Mouse (Mus musculus): ENCODE data around the gene Nkx2-3.

The Nkx2-3 gene

DNA sequence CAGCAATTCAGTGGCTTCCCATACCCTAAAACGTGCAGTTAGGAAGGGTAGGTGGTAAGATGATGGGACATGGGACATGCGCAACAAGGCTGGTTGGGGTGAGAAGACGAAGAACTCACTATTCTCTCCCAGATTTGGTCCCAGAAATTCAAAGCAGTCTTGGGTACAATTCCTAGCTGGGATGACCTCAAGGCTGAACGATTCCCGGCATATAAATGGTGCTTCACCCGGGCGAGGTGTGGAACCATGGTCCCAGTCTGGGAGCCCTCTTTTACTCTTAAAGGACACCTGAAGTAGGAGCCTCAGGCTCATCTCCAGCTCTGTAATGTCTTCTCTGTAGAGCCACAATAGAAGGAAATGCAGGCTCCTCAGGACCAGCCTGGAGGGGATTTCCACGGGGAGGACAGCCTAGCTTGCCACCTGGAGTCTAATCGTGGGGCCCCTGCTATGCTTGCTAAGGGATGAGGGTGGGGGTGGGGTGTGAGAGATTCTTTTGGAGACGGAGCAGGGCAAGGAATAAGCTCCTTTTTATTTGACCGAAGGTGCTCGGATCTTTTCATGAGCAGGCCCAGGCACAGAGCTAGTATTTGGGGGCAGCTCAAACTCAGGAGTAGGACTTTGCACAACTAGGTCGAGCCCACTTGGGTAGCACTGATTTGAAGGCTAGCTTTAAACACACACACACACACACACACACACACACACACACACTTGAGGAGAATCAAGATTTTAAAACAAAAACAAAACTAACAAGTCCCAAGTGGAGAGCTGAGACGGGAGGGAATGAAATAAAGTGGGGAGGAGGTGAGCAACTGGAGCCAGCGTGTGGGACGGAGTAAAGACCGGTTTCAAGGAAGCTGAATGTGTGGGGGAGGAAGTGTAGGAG lies 6.2 kb upstream of the Nkx2-3 start:
- DNase-seq (ENCODE audit: inconsistent ontology term) = no peak

DNA sequence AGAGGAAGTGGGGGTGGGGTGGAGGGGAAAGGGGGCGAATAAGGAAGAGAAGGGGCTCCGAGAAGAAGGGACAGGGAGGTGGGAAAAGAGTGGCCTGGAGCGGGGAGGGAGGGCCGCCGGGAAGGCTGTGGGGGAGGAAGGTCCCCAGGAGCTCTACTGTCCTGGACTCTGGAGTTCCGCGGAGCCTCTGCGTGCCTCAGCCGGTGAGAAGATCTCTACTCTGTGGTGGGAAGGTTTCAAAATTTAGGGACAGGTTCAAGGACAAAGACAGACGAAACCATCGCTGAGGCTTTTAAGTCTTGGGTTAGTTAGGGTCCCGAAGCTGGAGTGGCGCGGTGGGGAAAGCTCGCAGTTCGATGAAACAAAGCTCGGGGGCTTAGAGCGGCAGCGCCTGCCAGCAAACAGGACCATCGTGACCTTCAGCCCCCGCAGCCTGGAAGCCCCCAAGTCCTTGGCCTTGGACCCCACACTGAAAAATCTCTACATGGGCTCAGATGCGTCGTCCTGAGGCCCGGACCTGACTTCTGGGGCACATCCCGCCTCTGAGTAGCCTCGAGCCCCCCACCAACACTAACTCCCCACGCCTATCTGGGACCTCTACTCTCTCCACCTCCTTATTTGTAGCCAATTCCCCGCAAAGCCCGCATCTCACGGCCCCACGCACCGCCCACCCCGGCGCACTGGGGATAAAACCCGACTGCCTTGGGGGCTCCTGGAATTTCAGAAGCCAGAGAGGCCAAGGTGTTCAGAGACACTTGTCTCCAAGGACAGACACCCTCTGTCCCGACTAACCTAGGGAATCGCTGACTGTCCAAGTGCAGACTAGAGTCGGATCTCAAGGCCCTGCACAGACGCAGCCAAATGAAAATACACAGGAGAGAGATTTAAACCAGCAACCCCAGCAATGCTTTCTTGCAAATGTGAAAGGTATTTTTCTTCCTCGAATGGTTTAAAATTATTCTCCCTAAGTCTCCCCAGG lies 5.3 kb upstream of the Nkx2-3 start:
- DNase-seq (ENCODE audit: inconsistent ontology term) = no peak

DNA sequence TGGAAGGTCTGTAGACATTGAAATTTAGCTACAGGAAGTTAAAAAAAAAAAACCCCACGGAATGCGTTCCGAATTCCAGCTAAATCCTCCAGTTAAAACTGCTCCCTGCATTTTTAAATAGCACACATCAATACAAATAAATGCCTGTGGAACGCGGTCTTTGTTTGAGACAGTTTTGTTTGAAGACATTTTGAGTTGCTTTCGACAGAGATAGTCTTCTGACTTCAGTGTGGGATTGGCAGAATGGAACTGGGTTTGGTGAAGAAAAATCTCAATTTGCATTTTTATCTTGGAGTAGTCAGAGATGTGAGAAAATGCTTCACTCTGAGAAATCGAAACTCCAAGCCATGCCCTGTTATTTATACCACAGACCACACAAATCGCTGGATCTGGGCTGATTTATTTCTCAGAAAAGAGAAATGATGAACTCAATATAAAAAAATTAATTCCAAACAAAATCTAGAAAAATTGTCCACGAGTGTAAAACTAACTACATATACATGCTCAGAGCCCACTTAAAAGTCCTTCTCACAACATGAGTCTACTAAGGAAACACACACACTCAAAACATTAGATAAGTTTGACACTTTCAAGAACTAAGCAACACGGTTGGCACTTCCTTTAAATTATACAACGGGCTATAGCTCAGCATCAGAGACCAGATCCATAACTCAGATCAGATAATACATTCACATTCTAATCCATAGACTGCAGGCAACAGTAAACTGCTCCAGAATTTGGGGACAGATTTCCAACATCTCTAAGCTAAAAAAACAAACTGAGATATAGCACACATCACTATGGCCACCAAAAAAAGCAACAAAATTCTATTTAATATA lies 4.1 kb upstream of the Nkx2-3 start:
- peak; percentile 58 for DNase-seq (ENCODE audit: inconsistent ontology term)

DNA sequence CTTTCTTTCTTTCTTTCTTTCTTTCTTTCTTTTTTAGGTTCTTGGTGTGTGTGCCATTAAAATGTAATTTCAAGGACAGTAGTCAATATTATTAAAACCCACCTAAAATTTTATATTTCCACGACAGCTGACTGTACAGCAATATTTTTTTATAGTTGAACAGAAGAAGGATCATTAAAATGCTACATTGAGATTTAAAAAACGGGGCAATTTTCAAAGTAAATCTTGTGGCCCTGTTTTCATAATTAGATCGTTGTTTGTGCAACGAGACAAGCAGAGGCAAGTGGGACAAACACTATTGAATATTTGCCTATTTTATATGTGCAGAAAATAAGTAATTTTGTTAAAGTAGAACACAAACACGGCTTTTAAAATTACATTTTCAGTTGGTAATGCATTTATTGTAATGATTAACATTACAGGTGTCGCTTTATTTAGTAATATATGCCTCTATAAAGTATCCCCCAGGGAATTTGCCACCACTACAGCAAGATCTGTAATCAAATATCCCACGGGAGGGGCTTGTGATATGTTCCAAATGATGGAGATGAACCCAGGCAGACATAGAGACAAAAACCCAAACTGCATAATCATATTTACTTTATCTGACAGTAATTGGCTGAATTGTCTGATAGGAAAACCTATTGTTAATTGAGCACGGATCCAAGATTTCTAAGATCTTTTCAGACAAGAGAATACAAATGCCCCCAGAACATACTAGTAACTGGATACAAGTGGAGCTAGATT lies 3.2 kb upstream of the Nkx2-3 start:
- DNase-seq (ENCODE audit: inconsistent ontology term) = no peak

DNA sequence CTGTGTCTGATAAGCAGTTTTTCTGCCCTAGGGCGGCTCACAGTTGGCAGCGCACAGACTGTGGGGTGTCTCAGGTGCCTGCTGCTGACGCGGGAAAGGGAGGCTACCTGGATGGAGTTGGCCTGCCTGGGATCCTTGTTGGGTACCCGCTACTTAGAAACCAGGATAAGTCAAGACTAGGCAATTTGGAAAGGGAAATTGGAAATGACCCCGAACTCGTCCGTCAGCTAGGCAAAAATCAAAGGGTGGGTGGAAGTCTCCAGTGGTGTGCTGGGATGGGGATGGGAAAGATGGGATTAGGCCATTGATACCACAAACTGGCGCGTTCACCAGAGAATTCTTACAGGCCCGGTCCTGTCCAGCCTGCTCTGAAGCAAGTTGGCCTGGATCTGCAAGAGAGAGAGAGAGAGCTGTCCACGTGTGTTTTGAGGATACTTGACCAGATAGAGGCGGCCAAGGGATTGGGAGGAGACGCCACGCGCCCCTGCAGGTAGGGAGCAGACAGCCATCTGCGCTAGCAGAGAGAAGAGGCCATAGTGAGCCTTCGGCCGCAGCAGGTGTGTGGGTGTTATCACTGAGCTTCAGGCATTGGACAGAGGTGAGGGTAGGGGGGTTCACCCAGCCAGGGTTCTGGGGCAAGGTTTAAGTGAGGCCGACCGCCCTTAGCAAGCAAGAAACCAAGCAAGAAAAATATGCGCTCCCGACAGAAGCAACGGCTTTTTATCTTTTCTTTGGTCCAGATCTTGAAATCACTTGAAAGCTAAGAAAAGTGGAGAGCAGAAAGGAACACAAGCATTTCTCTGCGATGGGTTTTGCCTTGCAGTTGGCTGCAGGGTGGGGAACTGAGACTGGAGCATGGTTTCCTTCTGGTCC lies 2.4 kb upstream of the Nkx2-3 start:
- no peak for DNase-seq (ENCODE audit: inconsistent ontology term)

DNA sequence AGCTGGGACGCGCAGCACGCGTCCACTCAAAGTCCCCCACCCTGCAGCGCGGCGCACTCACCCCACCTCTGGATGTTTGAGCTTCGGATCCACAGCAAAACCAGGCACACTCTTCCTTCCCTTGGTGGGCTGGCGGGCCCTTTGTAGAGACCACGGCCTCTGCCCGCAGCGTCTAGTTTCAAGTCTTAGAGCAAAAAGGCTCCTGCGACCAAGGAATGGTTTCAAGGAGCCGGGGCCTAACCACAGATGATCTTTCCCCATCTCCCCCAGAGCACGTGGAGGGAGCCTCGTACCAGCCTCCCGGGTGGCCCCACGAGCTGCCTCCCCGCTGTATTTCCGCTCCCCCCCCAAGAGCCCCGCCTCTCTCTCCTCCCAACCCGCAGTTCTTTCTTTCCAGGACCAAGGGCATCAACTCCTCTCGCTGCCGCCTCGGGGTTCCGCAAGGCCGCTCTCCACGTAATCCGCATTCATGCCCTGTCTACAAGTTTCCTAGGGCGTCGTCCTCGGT lies 1.7 kb upstream of the Nkx2-3 start:
- DNase-seq (ENCODE audit: inconsistent ontology term) = no peak

DNA sequence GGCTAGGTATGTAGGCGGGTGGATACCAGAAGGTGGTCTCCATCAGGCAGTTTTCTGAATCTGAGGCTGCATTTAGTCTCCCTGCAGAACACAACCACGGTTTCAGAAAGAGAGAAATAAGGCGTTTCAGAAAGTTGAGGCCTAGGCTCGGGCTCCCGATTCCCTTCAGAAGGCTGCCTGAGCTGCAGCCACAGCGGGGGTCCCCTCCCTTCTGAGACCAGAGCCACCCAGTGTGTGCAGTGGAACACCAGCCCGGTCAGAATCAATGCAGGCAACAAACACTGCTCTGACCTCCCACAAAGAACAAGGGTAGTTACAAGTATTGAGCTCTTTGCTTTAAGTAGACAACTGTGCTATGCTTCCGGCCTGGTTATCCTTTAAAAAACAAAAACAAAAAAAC lies 1.0 kb upstream of the Nkx2-3 start:
- no peak for DNase-seq (ENCODE audit: inconsistent ontology term)

DNA sequence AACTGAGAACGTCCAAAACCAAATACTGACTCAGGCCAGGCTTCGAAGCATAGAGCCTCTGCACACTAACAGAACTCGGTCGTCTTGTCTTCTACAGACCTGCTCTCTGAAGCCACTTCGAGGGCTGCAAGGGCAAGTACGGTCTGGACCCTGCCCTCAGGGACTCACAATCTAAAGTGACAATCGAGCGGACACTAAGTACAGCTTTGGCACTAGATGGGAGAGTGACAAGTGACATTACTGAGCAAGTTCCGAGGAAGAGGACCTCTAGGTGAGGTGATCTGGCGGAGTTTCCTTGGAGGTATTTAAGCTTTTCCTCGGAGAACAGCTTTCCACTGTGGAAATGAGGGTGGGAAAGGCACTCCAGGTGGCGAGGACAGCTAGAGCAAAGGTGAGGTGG lies 564 bp upstream of the Nkx2-3 start:
- no peak for DNase-seq (ENCODE audit: inconsistent ontology term)

DNA sequence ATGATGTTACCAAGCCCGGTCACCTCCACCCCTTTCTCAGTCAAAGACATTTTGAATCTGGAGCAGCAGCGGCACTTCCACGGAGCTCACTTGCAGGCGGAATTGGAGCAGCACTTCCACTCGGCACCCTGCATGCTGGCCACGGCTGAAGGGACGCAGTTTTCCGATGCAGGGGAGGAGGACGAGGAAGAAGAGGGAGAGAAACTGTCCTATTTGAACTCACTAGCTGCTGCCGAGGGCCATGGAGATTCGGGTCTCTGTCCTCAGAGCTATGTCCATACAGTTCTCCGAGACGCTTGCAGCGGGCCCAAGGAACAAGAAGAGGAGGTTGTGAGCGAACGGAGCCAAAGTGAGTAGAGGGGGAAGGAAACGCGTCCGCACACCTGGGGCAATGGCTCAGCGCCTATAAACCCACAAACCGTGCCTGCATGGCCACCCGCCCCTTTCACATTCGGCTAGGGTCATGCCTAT lies 411 bp downstream of the Nkx2-3 start:
- no peak for DNase-seq (ENCODE audit: inconsistent ontology term)

DNA sequence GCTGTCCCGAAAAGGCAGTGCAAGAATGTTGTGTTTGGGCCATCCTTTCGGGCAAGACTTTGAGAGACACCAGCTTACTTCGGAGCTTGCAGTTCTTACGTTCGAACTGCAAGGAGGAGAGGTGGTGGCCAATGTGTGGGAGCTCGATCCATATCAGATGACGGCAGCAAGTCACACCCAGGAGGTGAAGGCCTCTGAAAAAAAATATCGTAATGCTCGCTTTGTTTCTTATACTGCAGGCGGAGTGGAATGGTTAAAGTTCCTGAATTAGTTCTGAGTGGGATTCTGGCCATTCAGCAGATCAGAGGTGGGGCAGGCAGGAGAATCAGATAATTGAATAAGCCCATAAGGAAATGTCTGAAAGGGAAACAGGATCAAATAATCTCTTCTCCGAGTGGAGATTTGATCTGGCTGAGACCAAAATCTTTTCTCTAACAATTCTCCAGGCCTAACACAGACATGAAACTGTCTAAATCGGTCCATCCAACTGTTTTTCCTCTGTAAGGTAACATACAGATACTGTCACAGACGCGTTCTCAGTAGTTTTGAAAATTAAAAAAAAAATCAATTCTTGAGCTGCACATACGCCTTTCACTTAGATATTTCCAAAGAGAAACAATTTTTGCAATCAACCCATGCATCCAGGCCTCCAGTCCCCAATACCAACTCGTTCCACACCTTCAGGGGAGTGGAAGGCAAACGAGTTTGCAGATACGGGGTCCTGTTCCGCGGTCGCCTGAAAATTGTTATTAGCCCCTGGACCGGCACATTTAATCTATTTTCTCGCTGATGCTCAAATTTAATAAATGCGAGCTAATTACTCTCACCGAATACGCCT lies 1.4 kb downstream of the Nkx2-3 start:
- no peak for DNase-seq (ENCODE audit: inconsistent ontology term)

DNA sequence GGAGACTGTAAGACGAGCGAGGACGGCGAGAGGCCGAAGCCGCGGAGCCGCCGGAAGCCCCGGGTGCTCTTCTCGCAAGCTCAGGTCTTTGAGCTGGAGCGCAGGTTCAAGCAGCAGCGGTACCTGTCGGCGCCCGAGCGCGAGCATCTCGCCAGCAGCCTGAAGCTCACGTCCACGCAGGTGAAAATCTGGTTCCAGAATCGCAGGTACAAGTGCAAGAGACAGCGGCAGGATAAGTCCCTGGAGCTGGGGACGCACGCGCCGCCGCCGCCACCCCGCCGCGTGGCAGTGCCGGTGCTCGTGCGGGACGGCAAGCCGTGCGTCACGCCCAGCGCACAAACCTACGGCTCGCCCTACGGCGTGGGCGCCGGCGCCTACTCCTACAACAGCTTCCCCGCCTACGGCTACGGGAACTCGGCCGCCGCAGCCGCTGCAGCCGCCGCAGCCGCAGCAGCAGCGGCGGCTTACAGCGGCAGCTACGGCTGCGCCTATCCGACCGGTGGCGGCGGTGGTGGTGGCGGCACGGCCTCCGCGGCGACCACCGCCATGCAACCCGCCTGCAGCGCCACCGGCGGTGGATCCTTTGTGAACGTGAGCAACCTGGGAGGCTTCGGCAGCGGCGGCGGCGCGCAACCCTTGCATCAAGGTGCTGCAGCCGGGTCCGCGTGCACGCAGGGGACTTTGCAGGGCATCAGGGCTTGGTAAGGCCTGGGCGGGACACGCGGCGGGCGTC lies 2.4 kb downstream of the Nkx2-3 start:
- DNase-seq (ENCODE audit: inconsistent ontology term) = no peak

DNA sequence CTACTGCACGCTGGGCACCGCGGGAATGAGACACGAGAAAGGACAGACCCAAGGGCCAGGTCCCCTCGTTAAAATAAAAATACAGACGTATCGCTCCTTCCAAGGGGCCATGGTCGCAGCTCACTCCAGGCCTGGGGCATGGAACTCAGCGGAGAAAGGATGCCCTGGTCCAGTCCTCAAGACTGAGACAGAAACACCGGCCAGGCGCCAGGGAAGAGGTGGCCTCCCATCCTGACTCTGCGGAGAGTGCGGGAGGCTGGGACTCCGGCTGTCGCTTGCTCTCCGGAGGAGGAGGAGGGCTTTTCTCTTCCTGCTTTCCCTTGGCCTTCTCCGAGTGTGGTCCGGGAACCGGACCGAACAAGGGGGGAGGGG lies 2.9 kb downstream of the Nkx2-3 start:
- peak; percentile 30 for DNase-seq (ENCODE audit: inconsistent ontology term)

DNA sequence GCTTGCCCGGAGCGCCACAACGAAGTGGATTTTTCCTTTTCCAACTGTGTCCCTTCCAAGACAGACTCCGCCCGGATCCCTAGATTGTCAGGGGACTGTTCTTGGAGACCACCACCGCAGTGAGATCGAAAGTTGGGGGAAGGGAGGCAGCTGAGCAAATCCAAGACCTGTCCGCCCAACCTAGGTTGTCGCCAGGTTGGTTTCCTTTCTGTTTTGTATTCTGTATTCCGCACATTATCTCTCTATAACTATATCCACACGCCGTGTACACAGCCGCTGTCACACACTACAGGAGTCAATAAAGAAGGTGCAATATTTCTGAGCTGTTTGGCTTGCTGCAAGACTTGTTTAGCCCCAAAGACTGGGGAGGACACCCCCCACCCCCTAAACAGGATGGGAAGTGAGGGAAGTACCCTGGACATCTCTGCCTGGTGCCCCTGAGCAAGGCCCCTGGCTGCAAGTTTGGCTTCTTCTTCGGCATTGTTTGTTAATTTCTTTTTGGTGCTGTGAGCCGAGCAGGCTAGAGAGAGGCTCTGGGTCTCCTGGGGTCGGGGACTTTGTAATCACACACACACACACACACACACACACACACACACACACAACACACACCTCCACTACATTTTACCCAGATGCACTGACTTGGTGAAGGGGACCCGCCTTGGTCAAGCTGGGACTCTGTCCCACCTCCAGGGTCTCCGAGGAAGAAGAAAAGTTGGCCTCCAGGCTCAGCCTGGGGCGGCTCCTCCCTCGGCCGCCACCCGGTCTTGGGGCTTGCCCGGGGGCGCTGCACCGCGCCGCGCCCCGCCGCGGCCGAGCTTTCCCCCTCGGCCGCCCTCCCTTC lies 3.7 kb downstream of the Nkx2-3 start:
- DNase-seq (ENCODE audit: inconsistent ontology term) = no peak

DNA sequence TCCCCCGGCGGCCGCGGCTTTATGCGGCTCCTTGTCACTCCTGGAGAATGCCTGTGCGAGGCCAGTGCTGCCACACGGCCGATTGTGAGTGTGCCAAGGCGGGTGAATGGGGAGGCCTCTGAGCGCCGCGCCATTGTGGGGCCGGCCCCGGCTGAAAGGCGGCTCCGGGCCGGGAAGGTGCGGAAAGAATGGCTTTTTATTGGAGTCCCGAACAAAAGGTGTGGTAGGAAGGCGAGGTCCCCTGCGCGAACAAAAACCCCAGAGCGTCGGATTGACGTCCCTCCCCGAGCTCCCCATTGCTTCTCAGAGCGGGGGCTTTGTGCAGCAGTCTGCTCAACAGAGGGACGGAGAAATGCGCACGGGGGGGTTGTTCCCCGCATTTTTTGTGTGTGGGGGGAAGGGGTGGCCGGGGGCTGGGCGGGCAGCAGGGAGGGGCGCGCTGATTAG lies 4.3 kb downstream of the Nkx2-3 start:
- peak; percentile 37 for DNase-seq (ENCODE audit: inconsistent ontology term)

DNA sequence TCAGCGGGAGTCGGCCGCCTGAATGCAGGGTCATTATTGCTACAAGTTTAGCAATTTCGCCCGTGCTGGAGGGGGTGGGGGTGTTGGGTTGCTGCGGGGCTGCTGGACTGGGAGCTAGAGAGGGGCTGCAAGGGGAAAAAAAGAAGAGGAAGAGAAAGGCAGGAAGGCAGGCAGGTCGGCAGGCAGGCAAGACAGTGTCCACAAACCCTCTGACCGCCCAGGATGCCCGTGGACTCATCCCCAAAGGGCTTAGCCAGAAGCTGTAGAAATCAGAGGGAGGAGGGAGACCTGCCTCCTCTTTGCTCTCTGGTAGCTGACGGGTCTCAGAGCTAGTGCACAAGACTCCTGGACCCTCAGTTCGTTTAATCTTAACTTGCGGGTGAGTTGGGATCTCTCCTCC lies 4.8 kb downstream of the Nkx2-3 start:
- no peak for DNase-seq (ENCODE audit: inconsistent ontology term)

DNA sequence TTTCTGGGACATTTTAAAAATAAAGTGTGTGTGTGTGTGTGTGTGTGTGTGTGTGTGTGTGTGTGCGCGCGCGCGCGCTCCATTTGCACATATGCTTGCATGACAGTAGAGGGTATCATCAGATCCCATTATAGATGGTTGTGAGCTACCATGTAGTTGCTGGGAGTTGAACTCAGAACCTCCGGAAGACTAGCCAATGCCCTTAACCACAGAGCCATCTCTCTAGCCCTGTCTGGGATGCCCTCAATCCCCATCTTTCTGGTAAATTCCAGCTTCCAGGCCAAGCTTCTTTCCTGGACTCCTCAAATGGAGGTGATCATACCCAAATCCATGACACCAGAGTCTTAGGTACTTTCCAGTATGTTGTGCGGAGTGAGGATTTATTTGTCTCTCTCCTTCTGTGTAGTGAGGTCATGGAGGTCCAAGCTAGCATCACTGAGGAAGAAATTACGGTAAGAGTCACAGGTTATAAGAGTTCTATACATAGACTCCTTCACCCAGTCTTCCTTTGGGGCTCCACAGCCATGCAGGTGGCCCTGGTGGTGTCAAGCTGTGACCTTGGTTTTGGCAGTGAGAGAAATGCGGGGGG lies 5.7 kb downstream of the Nkx2-3 start:
- DNase-seq (ENCODE audit: inconsistent ontology term) = no peak
